Mouse (Mus musculus): Measurements from ENCODE around the gene Slain2. TPM values are rescaled to one million over a fixed set of nuclear protein-coding genes. Genes with fewer than 3 reads are reported as not detected.

The Slain2 gene
- total RNA-seq (2021): 100 to 1,000 TPM; 143 to 145 TPM

DNA sequence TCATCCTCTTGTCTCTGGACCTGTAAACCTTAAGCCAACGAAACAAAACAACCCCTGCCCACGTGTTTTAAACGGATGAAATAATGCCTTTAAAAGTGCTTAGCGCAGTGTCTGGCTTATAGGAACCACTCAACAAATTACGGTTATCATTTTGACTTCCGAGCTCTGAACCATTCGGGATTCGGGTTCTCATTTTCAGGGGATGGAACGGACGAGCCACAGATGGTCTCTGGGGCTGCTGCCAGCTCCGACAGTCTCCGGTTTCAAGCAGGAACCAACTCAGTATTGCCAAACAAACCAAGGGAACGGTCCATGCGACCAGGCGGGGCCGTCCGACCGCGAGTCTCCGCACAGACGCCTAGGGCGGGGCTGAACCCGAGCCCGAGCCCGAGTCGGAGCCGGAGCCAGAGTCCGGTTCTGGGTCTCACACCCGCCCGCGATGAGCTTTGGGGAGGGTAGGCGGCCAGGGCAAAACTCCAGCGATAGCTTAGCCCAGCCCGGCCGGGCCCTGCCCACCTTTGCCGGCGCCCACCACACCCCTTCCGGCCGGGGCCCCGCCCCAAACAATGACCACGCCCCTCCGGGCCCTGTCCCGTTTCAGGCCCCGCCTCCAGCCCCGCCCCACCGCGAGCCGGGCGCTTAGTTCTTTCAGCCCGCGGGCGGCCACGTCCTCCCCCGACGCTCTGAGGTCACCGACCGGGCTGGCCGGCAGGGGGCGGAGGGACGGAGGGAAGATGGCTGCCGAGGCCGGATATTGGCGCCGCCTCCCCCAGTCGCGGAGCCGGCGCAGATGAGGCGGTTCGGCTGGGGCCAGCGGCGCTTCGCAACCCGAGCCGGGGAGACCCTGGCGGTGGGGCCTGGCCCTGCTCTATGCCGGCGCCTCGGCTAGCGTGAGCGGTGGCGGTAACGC is at the start of gene Slain2:
Gene Slain2 (plus strand): TSS at position 657 of the 910 bp plus-strand sequence.
- DNase-seq (ENCODE audit: low spot score): peak; percentile 95
- intact Hi-C loops (cut with DNase I): loop anchor here (2.0 kb wide), 1 partner anchor 21 kb away; no protein-coding TSS in a partner anchor

DNA sequence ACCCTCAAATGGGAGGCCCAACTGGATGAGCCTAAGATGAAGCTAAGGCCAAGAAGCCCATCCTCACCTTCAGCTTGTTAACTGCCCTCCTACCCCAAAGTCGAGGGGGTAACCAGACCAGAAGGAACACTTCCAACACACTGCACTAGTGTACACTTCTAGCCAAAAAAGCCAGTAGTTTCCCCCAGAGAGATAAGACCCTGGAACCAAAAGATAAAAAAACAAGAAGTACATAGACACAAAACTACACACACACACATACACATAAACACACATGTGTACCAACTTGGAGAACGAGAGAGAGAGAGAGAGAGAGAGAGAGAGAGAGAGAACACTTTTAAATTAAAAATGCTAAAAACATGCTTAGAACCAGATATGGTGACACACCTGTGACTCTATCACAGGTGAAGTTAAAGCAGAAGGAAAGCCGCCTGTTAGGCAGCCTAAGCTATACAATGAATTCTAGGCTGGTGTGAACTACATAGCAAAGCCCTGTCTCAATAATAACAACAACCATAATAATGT is 49.4 kb upstream of the Slain2 start:
- intact Hi-C loops (cut with DNase I): no loop called here
- no peak for DNase-seq (ENCODE audit: low spot score)

DNA sequence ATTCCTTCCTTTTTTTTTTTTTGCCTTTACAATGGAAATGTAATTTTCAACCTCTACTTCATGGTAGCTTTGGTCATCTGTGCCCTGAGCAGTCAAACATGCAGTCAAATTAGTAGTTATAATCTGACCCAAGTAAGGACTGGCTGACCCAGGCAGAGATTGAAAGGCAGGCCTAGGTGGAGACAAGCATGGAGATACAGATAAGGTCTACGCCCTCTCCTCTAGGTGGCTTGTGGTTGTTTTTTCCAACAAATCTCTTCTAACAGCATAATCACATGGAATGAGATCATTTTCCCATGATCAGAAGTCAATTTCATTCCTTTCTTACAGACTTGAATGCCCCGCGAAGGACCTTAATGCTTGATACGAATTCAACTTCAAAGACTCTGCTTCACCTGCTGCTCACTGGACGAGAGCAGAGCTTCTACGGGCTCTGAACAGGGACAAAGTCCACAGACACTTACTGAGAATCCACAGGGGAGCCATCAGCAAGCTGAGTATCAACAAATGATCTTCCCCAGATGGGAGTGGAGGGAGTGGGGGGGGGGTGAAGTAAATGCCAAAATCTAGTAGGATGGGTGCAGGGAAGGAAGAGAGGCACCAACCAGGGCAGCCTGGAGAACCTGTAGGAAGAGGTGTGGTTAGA is 47.7 kb upstream of the Slain2 start:
- no peak for DNase-seq (ENCODE audit: low spot score)
- intact Hi-C loops (cut with DNase I): no loop called here

DNA sequence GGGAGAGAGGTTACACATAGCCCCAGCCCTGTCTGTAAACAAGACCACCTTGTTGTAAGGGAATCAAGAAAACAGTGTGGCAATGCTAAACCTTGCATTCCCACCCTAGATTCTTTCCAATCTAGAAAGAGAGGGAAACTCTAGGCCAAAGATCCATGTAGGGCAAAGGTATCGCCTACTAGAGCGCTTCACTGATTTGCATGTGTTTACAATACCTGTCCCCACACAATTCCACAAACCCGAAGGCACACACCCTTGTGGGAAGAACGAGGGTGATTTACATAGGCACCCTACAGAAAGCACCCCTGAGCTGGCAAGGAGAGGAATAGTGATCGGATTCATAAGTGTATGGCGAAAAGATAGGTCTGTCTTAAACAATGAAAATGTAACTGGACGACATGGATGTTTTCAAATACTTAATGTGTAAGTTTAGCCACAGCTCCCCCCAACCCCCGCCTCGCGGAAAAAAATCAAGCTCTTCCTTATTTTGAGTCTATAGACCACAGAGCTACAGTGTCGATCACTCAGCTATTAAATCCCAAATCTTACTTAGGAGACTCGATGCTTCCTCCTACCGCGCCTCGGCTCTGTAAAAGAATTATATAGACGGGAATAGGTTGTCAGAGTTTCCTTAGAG is 47.0 kb upstream of the Slain2 start:
- DNase-seq (ENCODE audit: low spot score): no peak
- intact Hi-C loops (cut with DNase I): no loop called here

DNA sequence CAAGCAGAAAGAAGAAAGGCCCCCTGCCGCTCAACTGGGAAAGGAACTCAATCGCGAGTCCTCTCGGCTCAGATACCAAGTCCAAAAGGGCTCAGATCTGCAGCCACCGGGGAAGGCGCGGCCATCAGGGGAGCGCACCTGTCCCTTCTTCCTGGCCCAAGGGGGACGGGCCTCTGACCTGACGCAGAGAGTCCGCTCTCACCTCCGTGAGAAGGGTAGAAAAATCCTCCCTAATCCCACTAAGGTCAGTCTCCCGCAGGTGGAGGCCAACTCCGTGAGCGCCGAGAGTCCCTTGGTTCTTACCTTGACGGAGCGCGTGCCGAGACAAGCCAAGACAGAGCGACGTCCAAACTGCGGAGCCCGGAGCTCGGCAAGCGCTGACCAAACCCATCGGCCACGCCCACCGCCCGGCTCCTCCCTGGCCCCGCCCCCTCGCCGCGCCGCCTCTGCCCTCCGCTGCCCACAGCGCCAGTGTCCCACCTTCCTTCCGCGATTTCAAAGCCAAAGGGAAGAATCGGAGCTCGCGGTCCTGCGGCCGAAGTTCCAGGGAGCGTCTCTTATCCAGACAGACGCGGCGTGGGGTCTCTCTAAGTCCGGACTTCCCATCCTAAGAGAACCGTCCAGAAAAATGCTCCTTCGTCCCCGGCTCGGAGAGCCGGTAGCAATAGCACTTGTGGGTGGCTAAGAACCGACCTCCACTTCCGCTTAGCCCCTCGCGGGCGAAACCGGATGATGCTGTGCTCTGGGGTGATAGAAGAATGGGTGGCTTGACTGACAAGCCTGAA is 45.8 kb upstream of the Slain2 start, which contains the start of gene Tec:
Gene Tec (minus strand): TSS at position 393 of the 785 bp plus-strand sequence.
- DNase-seq (ENCODE audit: low spot score): peak; percentile 76
- intact Hi-C loops (cut with DNase I): no loop called here

- intact Hi-C loops (cut with DNase I): no loop called here
- no peak for DNase-seq (ENCODE audit: low spot score)
Observed at GRCm38 (mm10) chr5:72869779-72870608, 44.1 kb upstream of the Slain2 start.

GRCm38 (mm10) chr5:72871114-72871513 is 43.0 kb upstream of the Slain2 start:
- DNase-seq (ENCODE audit: low spot score): no peak
- intact Hi-C loops (cut with DNase I): no loop called here

- intact Hi-C loops (cut with DNase I): no loop called here
- no peak for DNase-seq (ENCODE audit: low spot score)
Observed at GRCm38 (mm10) chr5:72879736-72880135, 34.4 kb upstream of the Slain2 start.

DNA sequence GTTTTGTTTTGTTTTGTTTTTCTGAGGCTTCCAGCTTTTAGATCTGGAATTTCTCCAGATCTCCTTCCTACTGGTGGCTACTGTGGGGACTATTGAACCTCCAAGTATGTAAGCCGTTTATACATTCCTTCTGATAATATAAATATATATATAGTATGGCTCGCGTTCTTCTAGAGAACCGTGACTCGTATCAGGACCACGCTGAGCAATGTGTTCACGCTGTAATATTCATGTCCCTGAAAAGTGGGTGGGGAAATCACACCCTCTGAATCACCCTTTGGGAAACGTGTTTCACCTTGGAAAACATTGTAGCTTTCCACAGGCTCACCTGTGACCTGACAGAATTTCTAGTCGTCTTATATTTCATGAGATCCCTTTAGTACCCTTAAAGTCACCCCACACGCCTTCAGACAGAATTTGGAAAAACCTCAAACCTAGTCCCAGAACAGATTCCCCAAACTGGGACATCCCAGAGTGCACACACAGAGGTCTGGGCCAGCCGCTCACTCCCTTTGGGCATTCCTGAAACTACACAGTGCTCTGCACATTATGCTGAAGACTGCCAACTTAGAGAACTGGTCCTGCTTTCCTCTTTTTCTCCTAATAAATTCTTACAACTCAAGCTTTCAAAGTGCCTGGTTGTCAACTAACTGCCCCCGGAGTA is 32.2 kb upstream of the Slain2 start:
- no peak for DNase-seq (ENCODE audit: low spot score)
- intact Hi-C loops (cut with DNase I): no loop called here

- intact Hi-C loops (cut with DNase I): no loop called here
- DNase-seq (ENCODE audit: low spot score): no peak
Observed at GRCm38 (mm10) chr5:72882412-72882765, 31.7 kb upstream of the Slain2 start.

DNA sequence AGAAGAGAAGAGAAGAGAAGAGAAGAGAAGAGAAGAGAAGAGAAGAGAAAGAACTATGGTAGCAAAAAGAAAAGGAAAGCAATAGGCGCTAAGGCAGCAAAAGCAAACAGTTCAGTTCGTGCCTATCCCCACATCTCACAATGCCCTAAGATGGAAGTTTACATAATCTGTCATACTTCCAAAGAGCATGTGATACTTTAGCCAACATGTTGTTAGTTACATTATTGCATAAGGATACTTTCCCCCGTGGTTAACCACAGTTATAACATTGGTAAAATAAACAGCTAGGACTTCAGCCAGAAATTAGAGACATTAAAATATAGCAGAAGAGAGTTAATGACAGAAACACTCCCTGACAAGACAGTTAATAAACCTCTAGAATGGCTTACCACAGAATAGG is 30.4 kb upstream of the Slain2 start:
- intact Hi-C loops (cut with DNase I): no loop called here
- DNase-seq (ENCODE audit: low spot score): no peak

DNA sequence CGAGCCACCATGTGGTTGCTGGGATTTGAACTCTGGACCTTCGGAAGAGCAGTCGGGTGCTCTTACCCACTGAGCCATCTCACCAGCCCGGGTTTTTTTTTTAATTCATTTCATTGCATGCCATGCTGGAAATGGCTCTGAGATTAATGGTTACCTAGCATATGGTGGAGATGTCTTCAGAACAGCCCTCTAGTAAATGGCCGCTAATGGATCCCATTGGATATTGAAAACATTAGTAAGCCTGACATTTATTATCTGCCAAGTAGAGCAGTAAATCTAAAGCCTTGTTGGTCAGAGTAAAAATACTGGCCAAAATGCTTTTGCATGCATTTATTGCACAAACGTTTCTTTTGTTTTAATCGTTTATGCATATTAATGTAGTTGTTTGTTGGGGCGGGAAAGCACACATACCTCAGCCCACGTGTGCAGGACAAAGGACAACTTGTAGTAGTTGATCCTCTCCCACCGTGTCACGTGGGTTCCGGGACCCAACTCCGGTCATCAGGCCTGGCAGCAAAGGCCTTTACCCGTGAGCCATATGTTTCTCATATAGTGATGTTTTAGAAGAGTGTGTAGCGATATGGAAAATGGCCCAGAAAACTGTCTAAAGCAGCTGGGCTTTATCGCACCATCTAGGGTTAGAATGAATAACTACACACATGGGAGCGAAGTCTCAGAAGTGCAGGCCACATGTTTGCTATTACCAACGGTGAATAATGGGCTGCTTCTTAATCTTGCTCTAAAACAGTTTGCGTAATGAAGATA is 27.5 kb upstream of the Slain2 start:
- intact Hi-C loops (cut with DNase I): no loop called here
- no peak for DNase-seq (ENCODE audit: low spot score)

GRCm38 (mm10) chr5:72888260-72888659 is 25.8 kb upstream of the Slain2 start:
- no peak for DNase-seq (ENCODE audit: low spot score)
- intact Hi-C loops (cut with DNase I): no loop called here

- DNase-seq (ENCODE audit: low spot score): peak; percentile 36
- intact Hi-C loops (cut with DNase I): loop anchor here (2.0 to 5.0 kb wide), 3 partner anchors 69 to 491 kb away; no protein-coding TSS in a partner anchor
Observed at GRCm38 (mm10) chr5:72891534-72891933, 22.6 kb upstream of the Slain2 start.

GRCm38 (mm10) chr5:72893987-72894386 is 20.1 kb upstream of the Slain2 start:
- intact Hi-C loops (cut with DNase I): loop anchor here (2.0 to 5.0 kb wide), 3 partner anchors 21 to 488 kb away; partner anchors contain the start of gene Slain2
- no peak for DNase-seq (ENCODE audit: low spot score)

GRCm38 (mm10) chr5:72895261-72895660 is 18.8 kb upstream of the Slain2 start:
- intact Hi-C loops (cut with DNase I): no loop called here
- no peak for DNase-seq (ENCODE audit: low spot score)

GRCm38 (mm10) chr5:72896478-72897279 is 17.4 kb upstream of the Slain2 start:
- peak; percentile 20 for DNase-seq (ENCODE audit: low spot score)
- intact Hi-C loops (cut with DNase I): no loop called here
